Comparison of ENCODE assay signal across 15 mouse cellular contexts in the genomic region with DNA sequence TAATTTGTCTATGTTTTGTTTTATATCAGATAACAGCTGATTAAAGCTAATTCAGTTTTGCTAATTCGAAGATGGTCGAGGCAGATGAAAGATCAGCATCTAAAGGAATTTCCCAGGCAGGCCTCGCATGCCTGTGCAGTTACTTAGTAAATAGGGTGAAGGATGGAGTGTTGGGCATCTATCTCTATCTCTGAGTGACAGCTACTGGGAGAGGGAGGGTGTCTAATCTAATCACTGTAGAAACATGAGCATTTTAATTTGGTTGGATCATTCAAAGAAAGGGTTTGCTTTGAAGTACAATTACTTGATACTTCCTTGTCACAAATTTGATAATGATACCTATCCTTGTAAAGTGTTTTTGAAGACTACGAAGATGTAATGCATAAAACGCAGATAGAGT.
A peak's percentile ranks its signal among the peaks of the same experiment; 100 is the strongest.
DNase-seq lines count a peak whose midpoint lies in the region; ATAC-seq and TF ChIP-seq lines count a peak whose summit lies in the region.
"Had no signal": no experiment of that assay in that cellular context is flagged by ENCODE, and none has a peak within 500 bp of the region (broad histone marks: within the 10 kb centered on the region; RNA-seq: fewer than 3 reads in every experiment).

No protein-coding gene starts in this region.

- H3K4me2 ChIP-seq in forebrain, embryonic 13.5 days: peak overlapping the region; percentile 60
- no peak overlapping the region; the same call in 1 of the 2 replicates for H3K4me2 ChIP-seq in midbrain, embryonic 16.5 days (ENCODE audit: low read length)
- H3K4me2 ChIP-seq in forebrain, postnatal 0 days (ENCODE audit: low read depth): peak overlapping the region; percentile 58; the same call in 1 of the 2 replicates
- H3K4me2 ChIP-seq in midbrain, embryonic 14.5 days (ENCODE audit: low read length): peak overlapping the region; percentile 57

- no peak overlapping the region for H3K27ac ChIP-seq in forebrain, embryonic 13.5 days
- no peak overlapping the region for H3K27ac ChIP-seq in forebrain, embryonic 10.5 days
- peak overlapping the region; percentile 96 for H3K27ac ChIP-seq in midbrain, embryonic 10.5 days (replicated peaks)
- H3K27ac ChIP-seq in midbrain, embryonic 16.5 days (ENCODE audit: low read length): no peak overlapping the region
- H3K27ac ChIP-seq in forebrain, postnatal 0 days (ENCODE audit: low read depth, low read length): no peak overlapping the region
- H3K27ac ChIP-seq in midbrain, embryonic 14.5 days (replicated peaks; ENCODE audit: low read depth, low read length): no peak overlapping the region

- ATAC-seq in forebrain, embryonic 13.5 days: no peak
- no peak for ATAC-seq in midbrain, embryonic 16.5 days
- no peak for ATAC-seq in forebrain, postnatal 0 days
- no peak for ATAC-seq in midbrain, embryonic 14.5 days (ENCODE audit: low FRiP score, low TSS enrichment)
- ATAC-seq in monocyte, adult 5-6 weeks (replicated peaks; ENCODE audit: insufficient number of reproducible peaks, low FRiP score, low TSS enrichment, poor library complexity, severe bottlenecking): no peak
- ATAC-seq: Patski had no signal

- H3K9me3 ChIP-seq in forebrain, embryonic 13.5 days (replicated peaks): no peaks in the 10 kb centered on the region
- no peaks in the 10 kb centered on the region for H3K9me3 ChIP-seq in forebrain, embryonic 10.5 days
- no peaks in the 10 kb centered on the region for H3K9me3 ChIP-seq in midbrain, embryonic 10.5 days (replicated peaks)
- no peaks in the 10 kb centered on the region for H3K9me3 ChIP-seq in midbrain, embryonic 16.5 days (replicated peaks; ENCODE audit: control insufficient read depth, low read length, poor library complexity, severe bottlenecking)
- H3K9me3 ChIP-seq in forebrain, postnatal 0 days (ENCODE audit: low read length): no peaks in the 10 kb centered on the region
- H3K9me3 ChIP-seq in midbrain, embryonic 14.5 days (ENCODE audit: control insufficient read depth, low read length): no peaks in the 10 kb centered on the region
- H3K9me3 ChIP-seq: stomach, embryonic 15.5 days had no signal

- no peak overlapping the region for H3K9ac ChIP-seq in forebrain, embryonic 13.5 days
- no peak overlapping the region for H3K9ac ChIP-seq in midbrain, embryonic 16.5 days (ENCODE audit: low read depth, low read length)
- H3K9ac ChIP-seq in forebrain, postnatal 0 days: no peak overlapping the region
- H3K9ac ChIP-seq in midbrain, embryonic 14.5 days (replicated peaks; ENCODE audit: low read length): no peak overlapping the region
- H3K9ac ChIP-seq: stomach, embryonic 15.5 days had no signal

- H3K4me1 ChIP-seq in forebrain, embryonic 13.5 days: peaks cover 37% of the 10 kb centered on the region
- H3K4me1 ChIP-seq in forebrain, embryonic 10.5 days: peaks cover 45% of the 10 kb centered on the region
- peaks cover 42% of the 10 kb centered on the region for H3K4me1 ChIP-seq in midbrain, embryonic 10.5 days
- peaks cover 21% of the 10 kb centered on the region for H3K4me1 ChIP-seq in midbrain, embryonic 16.5 days (ENCODE audit: control insufficient read depth, insufficient read depth, low read length)
- peaks cover 18% of the 10 kb centered on the region for H3K4me1 ChIP-seq in forebrain, postnatal 0 days (ENCODE audit: insufficient read depth)
- peaks cover 23% of the 10 kb centered on the region for H3K4me1 ChIP-seq in midbrain, embryonic 14.5 days (ENCODE audit: control insufficient read depth, insufficient read depth, low read length)

- no peak for DNase-seq in forebrain, embryonic 10.5 days (ENCODE audit: extremely low spot score, low spot score)
- DNase-seq in midbrain, embryonic 10.5 days (ENCODE audit: low spot score): no peak
- no peak for DNase-seq in forebrain, postnatal 0 days
- peak; percentile 38 for DNase-seq in midbrain, embryonic 14.5 days
- no peak for DNase-seq in urinary bladder, postnatal 14 days (ENCODE audit: low spot score)
- DNase-seq: cerebellum, adult 11 months; kidney, adult 18-20 months; kidney, postnatal 25 days; spleen, adult 18-20 months; thymus, postnatal 36 days had no signal

- 48% methylated on average over 5 of the region's 5 CpGs for WGBS in forebrain, embryonic 13.5 days
- 69% methylated on average over 5 of the region's 5 CpGs for WGBS in forebrain, embryonic 10.5 days
- WGBS in midbrain, embryonic 10.5 days: 59% methylated on average over 5 of the region's 5 CpGs
- 42% methylated on average over 5 of the region's 5 CpGs for WGBS in midbrain, embryonic 16.5 days
- WGBS in forebrain, postnatal 0 days: 43% methylated on average over 5 of the region's 5 CpGs
- 34% methylated on average over 5 of the region's 5 CpGs for WGBS in midbrain, embryonic 14.5 days

- no peaks in the 10 kb centered on the region for H3K27me3 ChIP-seq in forebrain, embryonic 13.5 days
- H3K27me3 ChIP-seq in forebrain, embryonic 10.5 days (ENCODE audit: poor library complexity, severe bottlenecking): no peaks in the 10 kb centered on the region
- H3K27me3 ChIP-seq in midbrain, embryonic 10.5 days (ENCODE audit: low read depth, poor library complexity, severe bottlenecking): no peaks in the 10 kb centered on the region
- H3K27me3 ChIP-seq in midbrain, embryonic 16.5 days (ENCODE audit: control insufficient read depth, insufficient read depth, low read depth, low read length): no peaks in the 10 kb centered on the region
- no peaks in the 10 kb centered on the region for H3K27me3 ChIP-seq in forebrain, postnatal 0 days (ENCODE audit: insufficient read depth, low read length)
- no peaks in the 10 kb centered on the region for H3K27me3 ChIP-seq in midbrain, embryonic 14.5 days (ENCODE audit: control insufficient read depth, insufficient read depth, low read length)
- H3K27me3 ChIP-seq: Patski; stomach, embryonic 15.5 days had no signal

- no peaks in the 10 kb centered on the region; the same call in 1 of the 2 replicates for H3K36me3 ChIP-seq in forebrain, embryonic 13.5 days (ENCODE audit: poor library complexity, severe bottlenecking)
- H3K36me3 ChIP-seq in forebrain, embryonic 10.5 days (replicated peaks): peaks cover 10% of the 10 kb centered on the region
- peaks cover 9% of the 10 kb centered on the region for H3K36me3 ChIP-seq in midbrain, embryonic 10.5 days
- no peaks in the 10 kb centered on the region for H3K36me3 ChIP-seq in midbrain, embryonic 16.5 days (ENCODE audit: control insufficient read depth, insufficient read depth, low read length)
- H3K36me3 ChIP-seq in forebrain, postnatal 0 days (ENCODE audit: insufficient read depth): no peaks in the 10 kb centered on the region
- H3K36me3 ChIP-seq in midbrain, embryonic 14.5 days (ENCODE audit: control insufficient read depth, insufficient read depth, low read length): no peaks in the 10 kb centered on the region
- H3K36me3 ChIP-seq: stomach, embryonic 15.5 days had no signal

- H3K4me3 ChIP-seq in forebrain, embryonic 13.5 days: no peak overlapping the region
- H3K4me3 ChIP-seq in forebrain, embryonic 10.5 days: no peak overlapping the region
- H3K4me3 ChIP-seq in midbrain, embryonic 10.5 days: peak overlapping the region; percentile 74
- H3K4me3 ChIP-seq in midbrain, embryonic 16.5 days (ENCODE audit: low read depth, low read length): no peak overlapping the region
- H3K4me3 ChIP-seq in forebrain, postnatal 0 days (ENCODE audit: low read depth, low read length): no peak overlapping the region
- no peak overlapping the region for H3K4me3 ChIP-seq in midbrain, embryonic 14.5 days (replicated peaks; ENCODE audit: low read depth, low read length)

- TF ChIP-seq CTCF in forebrain, postnatal 0 days (IDR thresholded peaks at IDR 0.05; ENCODE audit: low read depth): no peak
